Mouse (Mus musculus) cerebellum, adult 2 months (tissue): Measurements from ENCODE around the gene Onecut1. TPM values are rescaled to one million over a fixed set of nuclear protein-coding genes. Genes with fewer than 3 reads are reported as not detected.

Experiments used
- DNase-seq, 2 experiments: peaks; one replicate each; pipeline ENCODE4 v3.0.0; 2021
- H3K27ac ChIP-seq: fragments of 200-500 bp; 2 replicates; pipeline ENCODE4 v1.5.1; 2012; ENCODE audit warnings: low read length, control low read depth, inconsistent platforms; ENCODE audit not compliant: insufficient read depth
- H3K27me3 ChIP-seq: fragments of 200-500 bp; 2 replicates; pipeline ENCODE4 v1.6.1; 2012; ENCODE audit warnings: inconsistent platforms, mild to moderate bottlenecking, low read length, moderate library complexity; ENCODE audit not compliant: control insufficient read depth, insufficient read depth
- H3K4me1 ChIP-seq: fragments of 200-500 bp; 2 replicates; pipeline ENCODE4 v1.6.1; 2011; ENCODE audit warnings: low read length; ENCODE audit not compliant: control insufficient read depth, insufficient read depth
- H3K4me3 ChIP-seq: fragments of 200-500 bp; replicated peaks from 2 replicates; pipeline ENCODE3; 2011; ENCODE audit warnings: mild to moderate bottlenecking, low read depth, low read length, control low read depth; ENCODE audit not compliant: insufficient read depth
- CTCF ChIP-seq: fragments of 200-500 bp; IDR thresholded peaks from 2 replicates; pipeline ENCODE4 v1.5.1; 2011; ENCODE audit warnings: low read depth, mild to moderate bottlenecking, control low read depth, low read length, moderate library complexity, borderline replicate concordance; ENCODE audit not compliant: insufficient read depth
- POLR2A ChIP-seq: fragments of 200-500 bp; IDR thresholded peaks from 2 replicates; pipeline ENCODE4 v1.6.1; 2011; ENCODE audit warnings: low read length, control low read depth, borderline replicate concordance; ENCODE audit not compliant: insufficient read depth
- WGBS: fragments of 180-500 bp; shearing (Covaris S2); methylation state at CpG from one replicate; pipeline ENCODE4 v1.1.7; 2018; 5-methylcytosine and 5-hydroxymethylcytosine counted together
- polyA plus RNA-seq: library from polyadenylated mRNA; depleted of rRNA; stranded (reverse); fragments of >200 nt; gene quantifications from 2 replicates; pipeline ENCODE4 v1.2.3, GENCODE M21; 2012

Gene Onecut1
- polyA plus RNA-seq, 1 experiment = 0.21 TPM

DNA sequence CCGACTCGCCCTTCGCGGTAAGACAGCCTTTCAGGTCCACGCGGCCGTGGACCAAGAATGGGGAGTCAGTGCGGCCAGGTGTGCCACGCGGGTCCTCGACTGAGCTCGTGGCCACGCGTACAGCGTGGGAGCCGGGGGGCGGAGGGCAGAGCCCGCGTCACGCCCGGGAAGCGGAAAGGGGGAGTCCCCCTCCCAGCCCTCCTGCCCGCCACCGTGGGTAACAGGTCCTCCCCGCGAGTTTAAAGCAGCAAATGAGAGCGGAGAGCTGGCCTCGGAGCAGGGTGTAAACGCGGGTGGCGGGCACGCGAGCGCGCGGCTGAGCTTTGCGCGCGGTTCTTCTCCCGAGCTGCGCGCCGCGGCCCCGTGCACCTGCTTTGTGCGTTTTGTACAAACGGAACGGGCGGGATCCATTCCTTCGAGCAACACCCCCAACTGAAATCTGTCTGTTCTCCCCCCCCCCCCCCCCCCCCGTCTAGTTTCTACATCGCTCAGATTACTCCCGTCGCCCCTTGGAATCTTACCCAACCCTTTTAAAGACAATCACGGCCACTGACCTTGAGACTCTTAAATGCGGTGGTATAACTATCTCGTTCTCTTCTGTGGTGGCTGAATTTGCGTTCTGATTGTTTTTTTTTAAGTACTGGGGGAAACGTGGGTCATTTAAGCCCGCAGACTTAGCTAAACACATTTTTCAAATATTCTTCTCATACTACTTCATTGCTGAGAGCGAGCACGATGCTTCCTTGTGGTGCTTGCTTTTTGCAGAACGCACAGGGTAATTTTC lies 12.3 kb upstream of the Onecut1 start:
- 2% methylated on average over 63 of the region's 63 CpGs for WGBS
- Histone ChIP-seq H3K4me1 (no peaks in the 10 kb centered on the region), H3K27ac (no peak overlapping the region), H3K4me3 (no peak overlapping the region), H3K27me3 (peaks cover 21% of the 10 kb centered on the region; the same call in 1 of the 2 replicates)
- no peak for DNase-seq
- no peak for TF ChIP-seq POLR2A
- TF ChIP-seq CTCF = no peak

DNA sequence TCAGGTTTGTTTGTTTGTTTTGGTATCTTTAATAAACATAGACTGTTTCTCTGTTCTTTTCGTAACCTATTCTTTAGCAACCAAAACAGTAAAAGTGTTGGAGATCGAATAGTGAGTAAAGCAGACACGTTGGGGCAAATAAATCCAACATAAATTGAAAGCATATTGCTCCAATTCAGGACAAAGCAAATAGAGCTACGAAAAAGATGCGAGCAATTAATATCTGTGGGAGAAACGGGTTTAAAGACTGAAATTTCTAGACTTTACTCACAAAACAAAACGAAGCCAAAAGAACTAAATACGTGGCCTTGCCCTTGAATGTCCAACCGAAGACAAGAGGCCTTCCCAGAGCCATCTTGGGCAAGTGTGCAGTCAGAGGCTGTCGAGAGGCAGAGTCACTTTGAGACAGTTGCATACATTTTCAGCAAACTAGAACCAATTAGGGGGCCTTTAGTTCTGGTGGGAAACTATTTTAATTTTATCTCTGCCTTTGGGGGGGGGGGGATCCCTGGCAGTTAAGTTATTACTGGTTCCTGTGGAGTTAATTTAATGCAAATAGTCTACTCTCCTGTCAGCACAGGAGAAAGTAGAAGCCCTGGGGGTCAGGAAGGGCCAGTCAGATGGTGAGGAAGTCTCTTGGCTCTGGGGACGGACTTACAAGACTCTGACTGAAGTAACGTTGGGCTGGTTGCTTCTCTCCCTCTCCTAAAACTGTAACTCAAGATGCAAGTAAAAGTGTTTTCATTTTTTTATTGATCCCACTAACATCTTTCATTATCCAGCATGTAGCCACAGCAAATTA lies 11.5 kb upstream of the Onecut1 start:
- Histone ChIP-seq H3K27ac (no peak overlapping the region), H3K27me3 (peaks cover 23% of the 10 kb centered on the region; the same call in 1 of the 2 replicates), H3K4me1 (no peaks in the 10 kb centered on the region), H3K4me3 (no peak overlapping the region)
- WGBS = 12% methylated on average over 12 of the region's 12 CpGs
- DNase-seq = no peak
- TF ChIP-seq POLR2A = no peak
- TF ChIP-seq CTCF = no peak

DNA sequence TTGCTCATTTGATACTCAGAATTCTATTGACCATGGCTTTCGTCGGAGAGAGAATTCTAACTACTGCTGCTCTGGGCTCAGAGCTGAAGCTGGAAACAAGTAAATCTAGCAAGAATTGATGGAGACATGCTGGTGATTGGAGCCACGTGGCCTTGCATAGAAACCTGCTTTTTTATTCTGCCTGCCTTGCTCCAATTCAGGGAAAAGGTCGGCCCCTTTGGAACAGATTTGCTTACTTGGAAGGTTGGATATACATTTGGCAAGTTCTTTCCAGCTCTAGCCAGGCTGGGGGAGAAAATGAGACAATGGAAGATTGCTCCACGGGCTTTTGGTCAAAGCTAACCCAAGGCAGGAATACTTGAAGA lies 11.0 kb upstream of the Onecut1 start:
- Histone ChIP-seq H3K4me1 (no peaks in the 10 kb centered on the region), H3K4me3 (no peak overlapping the region), H3K27me3 (peaks cover 26% of the 10 kb centered on the region; the same call in 1 of the 2 replicates), H3K27ac (no peak overlapping the region)
- WGBS = 5% methylated on average over 5 of the region's 5 CpGs
- no peak for DNase-seq
- TF ChIP-seq POLR2A (no peak), CTCF (no peak)

DNA sequence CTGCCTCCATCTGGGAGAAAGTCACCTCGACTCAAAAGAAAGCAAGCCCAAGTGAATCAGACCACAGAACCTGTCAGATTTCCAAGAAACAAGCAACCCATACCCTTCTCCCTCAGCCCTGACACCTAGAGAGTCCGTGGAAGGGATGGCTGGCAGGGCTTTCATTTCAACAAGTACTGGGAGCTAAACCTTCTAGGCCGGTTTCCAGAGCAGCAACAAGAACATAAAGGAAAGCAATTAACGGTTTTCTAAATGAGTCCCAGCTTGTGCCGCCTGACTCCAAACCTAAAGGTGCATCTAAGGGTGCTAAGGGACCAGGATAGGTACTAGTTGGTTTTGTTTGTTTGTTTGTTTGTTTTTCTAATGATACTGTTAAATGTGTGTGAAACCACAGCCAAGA lies 10.1 kb upstream of the Onecut1 start:
- Histone ChIP-seq H3K27ac (no peak overlapping the region), H3K4me3 (no peak overlapping the region), H3K4me1 (no peaks in the 10 kb centered on the region), H3K27me3 (peaks cover 26% of the 10 kb centered on the region; the same call in 1 of the 2 replicates)
- no peak for TF ChIP-seq POLR2A
- TF ChIP-seq CTCF = no peak
- WGBS = 4% methylated on average over 5 of the region's 5 CpGs
- DNase-seq = no peak

DNA sequence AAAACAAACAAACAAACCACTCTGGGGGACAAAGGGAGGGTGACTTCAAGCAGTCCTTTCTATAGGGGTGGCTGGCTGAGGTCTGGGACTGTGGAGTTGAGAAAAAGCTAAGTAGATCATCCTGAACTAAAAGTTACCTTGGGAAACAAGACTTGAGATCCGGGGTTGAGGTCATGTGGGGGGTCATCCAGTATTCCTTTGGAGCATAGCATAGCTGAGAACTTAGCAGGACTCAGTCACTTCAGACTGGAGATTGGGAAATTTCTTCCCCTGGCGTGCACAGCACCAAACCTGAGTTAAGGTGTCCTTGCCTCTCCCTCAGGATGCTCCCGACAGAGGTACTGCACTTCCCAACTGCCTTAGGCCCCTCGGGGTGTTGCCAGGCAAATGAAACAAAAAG lies 9.4 kb upstream of the Onecut1 start:
- peaks cover 26% of the 10 kb centered on the region; the same call in 1 of the 2 replicates for H3K27me3 ChIP-seq
- H3K4me1 ChIP-seq = no peaks in the 10 kb centered on the region
- TF ChIP-seq POLR2A (no peak), CTCF (no peak)
- WGBS = 2% methylated on average over 4 of the region's 4 CpGs
- DNase-seq = no peak
- no peak overlapping the region for H3K27ac ChIP-seq
- no peak overlapping the region for H3K4me3 ChIP-seq

DNA sequence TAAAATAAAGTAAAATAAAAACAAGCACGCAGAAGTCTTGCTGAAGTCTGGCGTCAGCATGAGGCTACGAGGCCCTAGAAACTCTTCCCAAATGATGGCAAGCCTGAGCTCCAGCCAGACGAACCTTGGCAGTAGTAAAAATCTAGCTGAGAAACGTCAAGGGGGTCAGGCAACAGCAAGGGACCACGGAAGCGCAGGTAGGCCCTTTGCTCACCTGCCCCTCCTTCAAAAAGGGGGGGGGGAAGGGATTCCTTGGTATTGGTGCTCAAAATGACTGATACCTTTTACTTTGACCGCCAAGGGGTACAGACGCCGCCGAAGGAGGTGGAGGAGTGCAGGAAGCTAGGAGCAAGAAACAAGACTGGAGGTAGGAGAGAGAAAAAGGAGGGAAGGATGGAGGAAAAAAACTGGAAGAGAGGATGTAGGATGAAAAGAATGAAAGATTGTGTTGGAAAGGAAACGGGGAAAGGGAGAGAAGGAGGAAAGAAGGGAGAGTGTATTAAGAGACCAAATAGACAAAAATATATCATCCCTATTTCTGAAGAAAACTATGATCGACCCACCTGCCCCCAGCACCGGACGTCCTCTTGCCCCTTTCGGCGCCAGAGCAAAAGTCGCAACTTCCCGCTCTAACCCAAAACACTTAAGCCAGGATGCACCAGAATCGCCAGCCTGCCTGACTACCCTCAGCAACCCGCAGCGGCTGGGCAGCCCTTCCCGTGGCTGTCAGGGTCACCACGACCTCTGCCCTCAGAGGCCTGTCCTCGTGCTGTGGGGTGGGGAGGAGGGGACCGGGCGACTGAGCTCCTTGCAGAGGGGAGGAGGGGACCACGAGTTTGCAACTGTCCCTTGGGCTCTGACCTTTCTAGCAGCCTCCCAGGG lies 8.3 kb upstream of the Onecut1 start:
- H3K4me3 ChIP-seq = no peak overlapping the region

DNA sequence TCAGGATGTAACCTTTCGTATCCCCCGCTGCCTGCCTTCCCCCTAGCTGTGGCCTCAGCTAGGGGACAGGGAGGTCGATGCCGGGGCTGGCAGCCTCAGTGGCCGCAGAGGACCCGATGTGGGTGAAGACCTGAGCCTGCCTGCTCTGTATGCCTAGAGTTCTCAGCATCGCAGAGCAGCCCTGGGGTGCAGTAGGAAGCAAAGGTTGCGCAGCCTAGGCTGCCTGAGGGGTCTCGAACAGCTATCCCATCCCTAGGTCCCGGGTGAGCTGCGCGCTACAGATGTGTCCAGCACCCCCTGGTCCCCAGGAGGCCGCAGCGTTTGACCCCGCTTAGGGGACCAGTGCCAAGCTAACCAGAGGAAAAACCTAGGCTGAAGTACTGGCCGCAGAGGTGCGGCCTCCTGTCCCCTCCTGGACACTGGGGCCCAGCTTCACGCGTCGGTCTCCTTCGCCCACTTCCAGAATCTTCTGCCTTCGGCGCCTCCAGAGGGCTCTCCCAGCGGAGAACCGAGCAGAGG lies 7.6 kb upstream of the Onecut1 start:
- no peak overlapping the region for H3K27ac ChIP-seq
- peaks cover 24% of the 10 kb centered on the region; the same call in 1 of the 2 replicates for H3K27me3 ChIP-seq
- TF ChIP-seq POLR2A (no peak), CTCF (no peak)
- DNase-seq = no peak
- no peak overlapping the region for H3K4me3 ChIP-seq
- 3% methylated on average over 25 of the region's 25 CpGs for WGBS
- H3K4me1 ChIP-seq = no peaks in the 10 kb centered on the region

More for the DNA sequence above, 8.3 kb upstream of the Onecut1 start:
- DNase-seq = no peak
- 5% methylated on average over 28 of the region's 28 CpGs for WGBS
- no peak for TF ChIP-seq CTCF
- no peak for TF ChIP-seq POLR2A
- no peak overlapping the region for H3K27ac ChIP-seq
- H3K4me1 ChIP-seq = no peaks in the 10 kb centered on the region
- peaks cover 27% of the 10 kb centered on the region; the same call in 1 of the 2 replicates for H3K27me3 ChIP-seq
